Mouse (Mus musculus): ENCODE data around the gene Trim7. TPM values are rescaled to one million over a fixed set of nuclear protein-coding genes. Genes with fewer than 3 reads are reported as not detected.
"Not testable (repeated sequence)": the region's sequence is repeated elsewhere in the genome, so short reads cannot be mapped to it uniquely, and the experiment has no call there.

Gene Trim7
- total RNA-seq, 1 experiment from 2014 or later, result 4.3 TPM

DNA sequence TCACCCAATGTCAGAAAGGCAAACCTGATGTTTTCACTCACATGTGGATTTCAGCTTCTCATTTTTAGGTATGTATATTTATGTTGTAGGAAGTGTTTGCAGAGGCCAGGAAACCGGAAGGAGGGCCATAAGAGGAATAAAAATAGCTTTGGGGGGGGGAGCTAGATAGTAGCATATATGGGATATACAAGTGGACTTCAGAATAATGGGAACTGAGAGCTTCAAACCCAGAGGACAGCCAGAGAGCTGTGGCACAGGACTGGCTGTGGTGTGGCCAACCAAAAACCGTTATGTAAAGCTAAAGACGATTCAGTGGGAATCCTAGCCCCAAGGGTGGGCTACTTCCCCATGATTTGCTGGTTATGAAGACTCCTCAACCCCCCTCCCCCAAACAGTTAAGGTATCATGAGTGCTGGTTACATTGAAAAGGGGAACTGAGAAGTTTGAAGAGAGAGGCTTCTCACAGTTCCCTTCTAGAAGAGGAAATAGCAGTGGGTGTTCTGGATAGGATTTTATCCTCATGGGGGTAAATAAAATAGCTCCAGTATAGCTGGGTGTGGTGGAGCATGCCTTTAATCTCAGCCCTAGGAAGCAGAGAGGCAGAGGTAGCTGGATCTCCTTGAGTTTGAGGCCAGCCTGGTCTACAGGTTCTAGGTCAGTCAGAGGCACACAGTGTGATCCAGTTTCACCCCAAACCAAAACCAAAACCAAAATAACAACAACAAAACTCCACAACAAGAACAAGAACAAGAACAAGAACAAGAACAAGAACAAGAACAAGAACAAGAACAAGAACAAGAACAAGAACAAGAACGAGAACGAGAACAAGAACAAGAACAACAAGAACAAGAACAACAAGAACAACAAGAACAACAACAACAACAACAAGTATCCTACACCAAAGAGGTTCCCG is 75.0 kb downstream of the Trim7 start:
- peak; percentile 92 to 93 for ATAC-seq (replicated peaks in 1 of 2; ENCODE audit: insufficient read depth in 1 of 2, low FRiP score in 2 of 2, low TSS enrichment in 1 of 2, low read depth in 1 of 2, poor library complexity in 2 of 2, severe bottlenecking in 2 of 2)

DNA sequence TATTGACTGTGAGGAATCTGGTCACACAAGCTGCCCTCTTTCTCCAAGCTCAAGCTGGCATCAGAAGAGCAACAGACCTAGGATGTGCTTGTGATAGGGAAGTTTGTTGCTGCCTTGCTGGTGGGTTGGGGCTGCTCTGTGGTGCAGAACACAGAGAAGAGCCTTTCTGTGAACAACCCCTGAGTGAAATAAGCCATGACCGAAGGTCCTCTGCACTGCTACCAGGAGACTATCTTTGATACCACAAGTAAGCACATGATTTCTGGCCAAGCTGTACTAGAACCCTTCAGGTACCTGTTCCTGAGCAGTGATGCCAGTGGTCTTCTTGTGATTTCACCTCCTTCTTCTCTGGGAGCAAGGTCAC is 75.6 kb downstream of the Trim7 start:
- ATAC-seq (replicated peaks in 1 of 2; ENCODE audit: insufficient read depth in 1 of 2, low FRiP score in 2 of 2, low TSS enrichment in 1 of 2, low read depth in 1 of 2, poor library complexity in 2 of 2, severe bottlenecking in 2 of 2), result not testable (repeated sequence)

Other genes with a start within 250 kb of the Trim7 start
- gene Rack1, start 25.8 kb upstream of the Trim7 start, total RNA-seq (2017), result 1,452 and 1,675 TPM in 2 replicates
- gene Trim41, start 8.8 kb upstream of the Trim7 start, total RNA-seq (2017), result 54.7 and 74.2 TPM in 2 replicates
- gene Gm12184, start 515 bp downstream of the Trim7 start, total RNA-seq (2017), result 19.9 and 23.2 TPM in 2 replicates
- gene Irgm1, start 45.5 kb downstream of the Trim7 start, total RNA-seq (2017), result 85.2 and 86.7 TPM in 2 replicates
- gene Gm5431, start 76.1 kb downstream of the Trim7 start, total RNA-seq (2017), result 0.84 and 1.6 TPM in 2 replicates
- 18.5 and 32.5 TPM in 2 replicates for gene Psme2b, start 120.0 kb downstream of the Trim7 start, total RNA-seq (2017)
- gene Olfr56, start 152.7 kb downstream of the Trim7 start, total RNA-seq (2017), result 3.4 and 4.8 TPM in 2 replicates
- 17.8 and 23.8 TPM in 2 replicates for gene 9930111J21Rik1, start 153.3 kb downstream of the Trim7 start, total RNA-seq (2017)
- 39.1 and 57.5 TPM in 2 replicates for gene Gm12185, start 166.1 kb downstream of the Trim7 start, total RNA-seq (2017)
- gene Tgtp1, start 168.0 kb downstream of the Trim7 start, total RNA-seq (2017), result 118 TPM in 2 replicates
- 35.6 and 56.0 TPM in 2 replicates for gene 9930111J21Rik2, start 225.1 kb downstream of the Trim7 start, total RNA-seq (2017)
- 551 and 622 TPM in 2 replicates for gene Tgtp2, start 238.1 kb downstream of the Trim7 start, total RNA-seq (2017)